ENCODE assay signal across 8 mouse cellular contexts in the genomic region with DNA sequence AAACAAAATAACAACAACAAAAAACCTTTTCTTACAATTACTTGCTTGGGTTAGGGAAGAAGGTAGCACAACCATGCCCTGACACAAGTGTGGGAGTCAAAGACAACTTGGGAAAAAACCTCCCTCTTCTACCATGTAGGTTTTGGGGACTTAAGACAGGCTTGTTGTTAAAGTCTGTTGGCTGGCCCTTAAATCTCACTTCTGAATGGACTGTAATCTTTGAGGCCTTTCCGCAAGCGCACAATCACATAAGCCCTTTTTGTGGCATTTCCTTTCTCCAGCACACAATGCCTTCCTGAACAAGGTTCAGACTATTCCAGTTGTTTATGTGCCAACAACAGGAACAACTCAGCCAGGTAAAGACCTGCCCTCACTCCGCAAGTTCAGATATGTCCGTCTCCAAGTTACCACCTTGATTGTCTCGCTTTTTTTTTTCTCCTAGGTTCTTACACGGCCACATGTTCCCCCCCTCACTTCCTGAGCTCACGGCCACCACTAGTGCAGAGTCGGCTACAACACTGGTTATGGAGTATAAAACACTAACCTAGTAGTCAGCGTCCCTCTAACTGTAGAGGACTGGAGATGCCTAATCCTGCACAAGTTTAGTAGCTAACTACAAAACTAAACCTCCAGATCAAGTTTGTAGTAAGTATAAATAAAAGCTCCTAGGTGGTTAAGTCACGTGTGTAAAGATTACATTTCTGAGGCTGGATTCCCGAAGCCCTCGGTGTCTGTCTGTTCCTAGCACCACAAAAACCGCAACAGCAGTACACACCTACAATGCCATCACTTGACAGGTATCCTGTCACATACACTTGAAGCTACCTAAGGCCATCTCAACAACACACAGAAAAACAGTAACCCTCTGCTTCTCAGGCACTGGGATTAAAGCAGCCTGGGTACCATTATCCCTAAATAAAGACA. TPM values are rescaled to one million over a fixed set of nuclear protein-coding genes. Genes with fewer than 3 reads are reported as not detected.
DNase-seq lines count a peak whose midpoint lies in the region; ATAC-seq lines count a peak whose summit lies in the region.

No protein-coding gene starts in this region.

- H3K4me1 ChIP-seq in forebrain, embryonic 11.5 days (replicated peaks; ENCODE audit: control insufficient read depth, insufficient read depth, low read length): peaks cover 7% of the 10 kb centered on the region; the same call in 1 of the 2 replicates
- H3K4me1 ChIP-seq in liver, embryonic 12.5 days: peaks cover 47% of the 10 kb centered on the region

- H3K27ac ChIP-seq in forebrain, embryonic 11.5 days (ENCODE audit: low read depth, low read length): no peak overlapping the region
- H3K27ac ChIP-seq in liver, embryonic 12.5 days: peak overlapping the region; percentile 86

- H3K9me3 ChIP-seq in forebrain, embryonic 11.5 days (ENCODE audit: control insufficient read depth, low read length): no peaks in the 10 kb centered on the region
- no peaks in the 10 kb centered on the region for H3K9me3 ChIP-seq in liver, embryonic 12.5 days (replicated peaks)

- H3K27me3 ChIP-seq in forebrain, embryonic 11.5 days (ENCODE audit: control insufficient read depth, insufficient read depth, low read length): no peaks in the 10 kb centered on the region
- H3K27me3 ChIP-seq in liver, embryonic 12.5 days (replicated peaks): no peaks in the 10 kb centered on the region

- WGBS in forebrain, embryonic 11.5 days: 86% methylated on average over 13 of the region's 13 CpGs
- 31% methylated on average over 13 of the region's 13 CpGs for WGBS in liver, embryonic 12.5 days (ENCODE audit: insufficient replicate concordance)

- H3K9ac ChIP-seq in forebrain, embryonic 11.5 days (ENCODE audit: low read length): no peak overlapping the region
- peak overlapping the region; percentile 92 for H3K9ac ChIP-seq in liver, embryonic 12.5 days

- H3K4me2 ChIP-seq in forebrain, embryonic 11.5 days (ENCODE audit: low read depth, low read length, severe bottlenecking): peak overlapping the region; percentile 89
- H3K4me2 ChIP-seq in liver, embryonic 12.5 days: peak overlapping the region; percentile 91

- DNase-seq in CD4-positive, CD25-positive, alpha-beta regulatory T cell, adult 2 months (ENCODE audit: low read depth, low spot score): peak; percentile 41
- DNase-seq in 416B (ENCODE audit: low read depth): peak; percentile 42
- DNase-seq in forebrain, embryonic 11.5 days (ENCODE audit: low spot score): no peak
- no peak for DNase-seq in yolk sac, embryonic 10.5 days (ENCODE audit: low spot score)
- no peak for DNase-seq in layer of hippocampus, postnatal 14 days (ENCODE audit: low spot score in 2 of 2)
- no peak for DNase-seq in spleen, adult 18-20 months

- ATAC-seq in CD4-positive, CD25-positive, alpha-beta regulatory T cell, adult 4 months: no peak
- no peak for ATAC-seq in forebrain, embryonic 11.5 days (replicated peaks; ENCODE audit: low FRiP score)
- ATAC-seq in liver, embryonic 12.5 days: no peak

- peaks cover 6% of the 10 kb centered on the region; the same call in 1 of the 2 replicates for H3K36me3 ChIP-seq in forebrain, embryonic 11.5 days (ENCODE audit: control insufficient read depth, insufficient read depth, low read length)
- peaks cover 58% of the 10 kb centered on the region for H3K36me3 ChIP-seq in liver, embryonic 12.5 days

- peak overlapping the region; percentile 57 for H3K4me3 ChIP-seq in forebrain, embryonic 11.5 days (ENCODE audit: low read depth, low read length)
- H3K4me3 ChIP-seq in liver, embryonic 12.5 days: peak overlapping the region; percentile 89

RNA-seq across cellular contexts. Expression of a gene that starts 1.7 kb away (rescaled TPM):
- 1,000 to 10,000 TPM; 7,118 to 8,557 TPM for polyA plus RNA-seq in CD4-positive, CD25-positive, alpha-beta regulatory T cell, adult 4 months (2017; shearing (Covaris generic))
- polyA plus RNA-seq in forebrain, embryonic 11.5 days (2014; fragmentation: Nextera tagmentation; extraction: Ambion mirVana): 1,103 and 1,109 TPM in 2 replicates
- polyA plus RNA-seq in liver, embryonic 12.5 days (2016; fragmentation: Nextera tagmentation; extraction: Ambion mirVana): 777 and 835 TPM in 2 replicates
- total RNA-seq in layer of hippocampus, postnatal 14 days (2021): 100 to 1,000 TPM; 697 to 821 TPM

RNA-seq across cellular contexts. Expression of a gene that starts 1.8 kb away (rescaled TPM):
- under 1 TPM in 1 of 2 experiments, not detected in 1; 0.58 TPM for polyA plus RNA-seq in CD4-positive, CD25-positive, alpha-beta regulatory T cell, adult 4 months (2017; shearing (Covaris generic))
- polyA plus RNA-seq in forebrain, embryonic 11.5 days (2014; fragmentation: Nextera tagmentation; extraction: Ambion mirVana): 11.4 and 14.7 TPM in 2 replicates
- polyA plus RNA-seq in liver, embryonic 12.5 days (2016; fragmentation: Nextera tagmentation; extraction: Ambion mirVana): 8.3 and 8.6 TPM in 2 replicates
- total RNA-seq in layer of hippocampus, postnatal 14 days (2021): 10 to 100 TPM in 1 of 2 experiments, 1 to 10 TPM in 1; 8.1 to 10.9 TPM

RNA-seq across cellular contexts. Expression of a gene that starts 19.7 kb away (rescaled TPM):
- 10 to 100 TPM; 60.5 to 75.2 TPM for polyA plus RNA-seq in CD4-positive, CD25-positive, alpha-beta regulatory T cell, adult 4 months (2017; shearing (Covaris generic))
- polyA plus RNA-seq in forebrain, embryonic 11.5 days (2014; fragmentation: Nextera tagmentation; extraction: Ambion mirVana): 103 and 110 TPM in 2 replicates
- polyA plus RNA-seq in liver, embryonic 12.5 days (2016; fragmentation: Nextera tagmentation; extraction: Ambion mirVana): 64.9 and 66.4 TPM in 2 replicates
- 10 to 100 TPM; 44.7 to 46.4 TPM for total RNA-seq in layer of hippocampus, postnatal 14 days (2021)

RNA-seq across cellular contexts. Expression of a gene that starts 31.6 kb away (rescaled TPM):
- under 1 TPM in 1 of 2 experiments, not detected in 1; 0.20 TPM for polyA plus RNA-seq in CD4-positive, CD25-positive, alpha-beta regulatory T cell, adult 4 months (2017; shearing (Covaris generic))
- 6.0 and 6.2 TPM in 2 replicates for polyA plus RNA-seq in forebrain, embryonic 11.5 days (2014; fragmentation: Nextera tagmentation; extraction: Ambion mirVana)
- polyA plus RNA-seq in liver, embryonic 12.5 days (2016; fragmentation: Nextera tagmentation; extraction: Ambion mirVana): 0.56 and 0.66 TPM in 2 replicates
- not detected for total RNA-seq in layer of hippocampus, postnatal 14 days (2021)

RNA-seq across cellular contexts. Expression of a gene that starts 36.2 kb away (rescaled TPM):
- 10 to 100 TPM; 36.5 to 50.4 TPM for polyA plus RNA-seq in CD4-positive, CD25-positive, alpha-beta regulatory T cell, adult 4 months (2017; shearing (Covaris generic))
- 57.5 and 58.5 TPM in 2 replicates for polyA plus RNA-seq in forebrain, embryonic 11.5 days (2014; fragmentation: Nextera tagmentation; extraction: Ambion mirVana)
- polyA plus RNA-seq in liver, embryonic 12.5 days (2016; fragmentation: Nextera tagmentation; extraction: Ambion mirVana): 30.7 and 33.1 TPM in 2 replicates
- 10 to 100 TPM; 48.8 to 53.3 TPM for total RNA-seq in layer of hippocampus, postnatal 14 days (2021)

Comparison
In these comparisons a context has a peak if more than half of its experiments do, and no peak if none do; other contexts are left out.
1. DNase-seq: peak in CD4-positive, CD25-positive, alpha-beta regulatory T cell, adult 2 months (single experiment) and 416B (single experiment); none in forebrain, embryonic 11.5 days (single experiment), yolk sac, embryonic 10.5 days (single experiment), layer of hippocampus, postnatal 14 days (0 of 2) and spleen, adult 18-20 months (0 of 2).